Mouse (Mus musculus): ENCODE results near the gene Hyal2. TPM values are rescaled to one million over a fixed set of nuclear protein-coding genes. Genes with fewer than 3 reads are reported as not detected.
A peak's percentile ranks its signal among the peaks of the same experiment; 100 is the strongest.
"Not testable (repeated sequence)": the region's sequence is repeated elsewhere in the genome, so short reads cannot be mapped to it uniquely, and the experiment has no call there.

The Hyal2 gene
- polyA plus RNA-seq, 1 experiment, result 6.8 TPM

DNA sequence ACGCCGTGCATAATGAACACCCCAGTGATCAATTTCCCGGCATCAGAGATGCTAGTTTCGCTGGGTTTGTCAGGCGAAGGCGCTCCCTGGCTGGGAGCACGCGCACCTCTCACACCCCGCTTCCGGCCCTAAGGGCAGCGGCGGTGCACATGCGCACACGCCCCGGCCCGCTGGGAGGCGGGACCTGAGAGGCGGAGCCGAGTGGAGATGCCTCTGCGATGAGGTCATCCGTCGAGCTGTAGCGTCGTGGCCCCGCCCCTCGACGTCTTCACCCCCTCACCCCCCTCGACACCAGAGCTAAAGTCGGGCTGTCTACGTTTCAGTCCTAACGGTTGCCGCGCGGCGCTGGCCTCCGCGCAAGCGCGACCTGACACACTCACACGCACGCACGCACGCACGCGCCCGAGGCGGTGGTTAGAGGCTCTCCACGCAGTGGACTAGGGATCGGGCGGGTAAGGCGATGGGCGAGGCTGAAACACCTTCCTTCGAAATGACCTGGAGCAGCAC lies 13.4 kb upstream of the Hyal2 start:
- WGBS, result under 1% methylated on average over 53 of the region's 53 CpGs
- TF ChIP-seq CTCF (IDR thresholded peaks at IDR 0.05; ENCODE audit: control insufficient read depth, insufficient read depth, low read length), result peak; percentile 7; the same call in 1 of the 2 replicates
- peak; percentile 93 for TF ChIP-seq POLR2A (IDR thresholded peaks at IDR 0.05; ENCODE audit: borderline replicate concordance, control insufficient read depth, low read depth, low read length)
- Histone ChIP-seq H3K4me1 (ENCODE audit: control insufficient read depth, insufficient read depth, low read length) (peaks cover 12% of the 10 kb centered on the region), H3K4me3 (replicated peaks; ENCODE audit: control insufficient read depth, low read depth, low read length) (peak overlapping the region; percentile 94), H3K27ac (ENCODE audit: control insufficient read depth, insufficient read depth, low read depth, low read length, poor library complexity) (peak overlapping the region; percentile 98)

DNA sequence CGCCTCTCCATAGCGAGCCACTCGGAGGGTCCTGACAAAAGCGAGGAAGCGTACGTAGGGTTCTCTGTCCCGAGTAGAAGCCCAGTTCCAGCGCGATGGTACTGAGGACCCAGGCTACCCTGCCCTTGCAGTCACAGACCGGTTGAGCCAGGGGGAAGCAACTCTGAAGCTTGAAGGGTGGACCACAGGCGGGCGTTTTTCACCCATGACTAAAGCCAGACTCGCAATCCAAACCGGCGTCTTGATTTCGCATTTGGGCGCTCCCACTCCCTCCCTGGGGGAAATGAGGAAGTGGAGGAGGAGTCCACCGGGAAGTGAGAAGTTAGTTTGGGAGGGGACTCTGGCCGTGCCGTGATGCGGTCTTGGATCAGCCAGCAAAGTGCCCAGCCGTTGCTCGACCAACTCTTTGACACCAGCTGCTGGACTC lies 12.7 kb upstream of the Hyal2 start:
- peaks cover 12% of the 10 kb centered on the region for H3K4me1 ChIP-seq (ENCODE audit: control insufficient read depth, insufficient read depth, low read length)
- peak overlapping the region; percentile 98 for H3K27ac ChIP-seq (ENCODE audit: control insufficient read depth, insufficient read depth, low read depth, low read length, poor library complexity)
- under 1% methylated on average over 23 of the region's 23 CpGs for WGBS
- TF ChIP-seq CTCF (IDR thresholded peaks at IDR 0.05; ENCODE audit: control insufficient read depth, insufficient read depth, low read length) (no peak), POLR2A (IDR thresholded peaks at IDR 0.05; ENCODE audit: borderline replicate concordance, control insufficient read depth, low read depth, low read length) (0 out of 2 replicates have a peak, but pooled peaks have one; percentile 35)
- H3K4me3 ChIP-seq (replicated peaks; ENCODE audit: control insufficient read depth, low read depth, low read length), result peak overlapping the region; percentile 94

DNA sequence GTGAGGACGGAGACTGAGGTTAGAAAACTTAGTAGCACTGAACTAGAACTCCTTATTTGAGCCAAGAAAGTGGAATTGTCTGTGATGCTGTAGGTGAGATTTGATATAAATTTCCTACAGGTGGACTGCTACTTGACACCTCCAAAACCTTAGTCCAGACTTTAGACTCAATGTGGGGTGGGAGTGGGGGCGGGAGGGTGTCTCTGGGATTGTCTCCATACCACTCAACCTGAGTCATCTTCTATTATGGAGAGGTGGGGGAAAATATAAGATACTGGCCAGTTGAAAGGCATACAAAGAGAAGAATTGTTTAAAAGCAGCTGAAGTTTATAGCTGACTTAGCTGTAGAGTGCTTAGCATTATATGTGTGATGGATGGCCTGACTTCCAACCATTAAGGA lies 12.0 kb upstream of the Hyal2 start:
- Histone ChIP-seq H3K4me1 (ENCODE audit: control insufficient read depth, insufficient read depth, low read length) (peaks cover 11% of the 10 kb centered on the region), H3K4me3 (replicated peaks; ENCODE audit: control insufficient read depth, low read depth, low read length) (peak overlapping the region; percentile 94), H3K27ac (ENCODE audit: control insufficient read depth, insufficient read depth, low read depth, low read length, poor library complexity) (peak overlapping the region; percentile 98; the same call in 1 of the 2 replicates)
- TF ChIP-seq POLR2A (IDR thresholded peaks at IDR 0.05; ENCODE audit: borderline replicate concordance, control insufficient read depth, low read depth, low read length), result no peak
- TF ChIP-seq CTCF (IDR thresholded peaks at IDR 0.05; ENCODE audit: control insufficient read depth, insufficient read depth, low read length), result no peak
- WGBS, result 34% methylated on average over 2 of the region's 2 CpGs

DNA sequence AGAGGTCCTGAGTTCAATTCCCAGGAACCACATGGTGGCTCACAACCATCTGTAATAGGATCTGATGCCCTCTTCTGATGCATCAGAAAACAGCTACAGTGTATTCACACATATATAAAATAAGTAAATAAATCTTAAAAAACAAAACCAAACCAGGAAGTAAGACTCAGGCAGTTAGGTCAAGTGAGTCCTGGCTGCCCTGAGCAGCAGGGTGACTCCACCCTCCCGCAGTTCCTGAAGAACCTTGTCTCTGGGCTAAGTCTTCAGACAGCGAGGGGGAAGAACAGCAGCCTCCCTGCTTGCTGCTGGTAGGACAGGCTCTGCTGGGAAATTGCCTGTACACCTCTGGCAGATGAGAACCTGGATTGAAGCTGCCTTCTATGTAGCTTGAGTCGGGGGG lies 11.4 kb upstream of the Hyal2 start:
- 19% methylated on average over 3 of the region's 3 CpGs for WGBS
- Histone ChIP-seq H3K4me3 (replicated peaks; ENCODE audit: control insufficient read depth, low read depth, low read length) (no peak overlapping the region), H3K4me1 (ENCODE audit: control insufficient read depth, insufficient read depth, low read length) (peaks cover 6% of the 10 kb centered on the region), H3K27ac (ENCODE audit: control insufficient read depth, insufficient read depth, low read depth, low read length, poor library complexity) (peak overlapping the region; percentile 53; the same call in 1 of the 2 replicates)
- TF ChIP-seq CTCF (IDR thresholded peaks at IDR 0.05; ENCODE audit: control insufficient read depth, insufficient read depth, low read length), result no peak
- TF ChIP-seq POLR2A (IDR thresholded peaks at IDR 0.05; ENCODE audit: borderline replicate concordance, control insufficient read depth, low read depth, low read length), result no peak

DNA sequence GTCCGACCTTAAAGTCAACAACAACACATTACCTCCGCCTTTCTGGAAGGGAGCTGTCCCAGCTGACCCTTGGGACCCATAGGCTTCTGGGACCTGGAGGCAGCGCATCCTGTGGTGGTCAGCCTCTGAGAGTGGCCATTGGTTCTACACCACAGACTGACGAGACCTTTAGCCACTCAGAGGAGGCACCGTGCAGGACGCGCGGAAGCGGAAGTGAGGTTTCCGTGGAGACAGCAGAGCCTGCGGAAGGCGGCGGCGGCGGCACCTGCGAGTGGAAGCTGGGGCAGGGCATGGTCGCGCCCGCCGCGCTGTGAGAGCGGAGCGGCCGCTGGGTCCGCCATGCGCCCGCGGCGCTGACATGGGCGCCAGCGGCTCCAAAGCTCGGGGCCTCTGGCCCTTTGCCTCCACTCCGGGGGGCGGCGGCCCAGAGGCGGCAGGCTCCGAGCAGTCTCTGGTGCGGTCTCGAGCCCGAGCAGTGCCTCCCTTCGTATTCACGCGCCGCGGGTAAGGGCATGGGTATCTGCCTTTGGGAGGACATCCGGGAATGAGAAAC lies 4.6 kb upstream of the Hyal2 start, which contains the start of gene Tusc2:
TSS of gene Tusc2 (plus strand) at position 227 of the 553 bp plus-strand sequence.
- TF ChIP-seq CTCF (IDR thresholded peaks at IDR 0.05; ENCODE audit: control insufficient read depth, insufficient read depth, low read length), result no peak
- peak; percentile 74; the same call in 1 of the 2 replicates for TF ChIP-seq POLR2A (IDR thresholded peaks at IDR 0.05; ENCODE audit: borderline replicate concordance, control insufficient read depth, low read depth, low read length)
- WGBS, result under 1% methylated on average over 46 of the region's 46 CpGs
- no peaks in the 10 kb centered on the region; the same call in 1 of the 2 replicates for H3K4me1 ChIP-seq (ENCODE audit: control insufficient read depth, insufficient read depth, low read length)
- H3K27ac ChIP-seq (ENCODE audit: control insufficient read depth, insufficient read depth, low read depth, low read length, poor library complexity), result peak within 1 kb of the TSS; percentile 66
- H3K4me3 ChIP-seq (replicated peaks; ENCODE audit: control insufficient read depth, low read depth, low read length), result peak within 1 kb of the TSS; percentile 50

DNA sequence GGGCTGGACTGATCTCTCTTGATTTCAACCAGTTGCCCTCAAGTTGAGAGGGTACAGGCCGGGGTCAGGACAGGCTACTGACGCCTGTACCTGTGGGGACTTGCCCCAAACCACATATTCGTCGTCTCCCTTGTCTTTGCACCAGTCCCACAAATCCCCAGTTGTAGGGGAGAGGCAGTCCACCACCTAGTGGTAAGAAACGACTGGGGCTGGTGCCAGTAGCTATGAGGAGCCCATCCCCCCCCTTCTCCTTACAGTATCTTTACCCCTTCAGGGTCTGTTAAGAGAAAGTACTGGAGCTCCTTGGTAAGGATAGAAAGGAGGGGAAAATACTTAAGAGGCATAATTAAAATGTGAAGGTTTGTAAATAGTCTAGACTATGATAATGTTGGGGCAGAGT lies 2.2 kb upstream of the Hyal2 start:
- not testable (repeated sequence) for H3K4me3 ChIP-seq (replicated peaks; ENCODE audit: control insufficient read depth, low read depth, low read length); H3K27ac ChIP-seq (ENCODE audit: control insufficient read depth, insufficient read depth, low read depth, low read length, poor library complexity); H3K4me1 ChIP-seq (ENCODE audit: control insufficient read depth, insufficient read depth, low read length)
- WGBS, result 42% methylated on average over 5 of the region's 5 CpGs

DNA sequence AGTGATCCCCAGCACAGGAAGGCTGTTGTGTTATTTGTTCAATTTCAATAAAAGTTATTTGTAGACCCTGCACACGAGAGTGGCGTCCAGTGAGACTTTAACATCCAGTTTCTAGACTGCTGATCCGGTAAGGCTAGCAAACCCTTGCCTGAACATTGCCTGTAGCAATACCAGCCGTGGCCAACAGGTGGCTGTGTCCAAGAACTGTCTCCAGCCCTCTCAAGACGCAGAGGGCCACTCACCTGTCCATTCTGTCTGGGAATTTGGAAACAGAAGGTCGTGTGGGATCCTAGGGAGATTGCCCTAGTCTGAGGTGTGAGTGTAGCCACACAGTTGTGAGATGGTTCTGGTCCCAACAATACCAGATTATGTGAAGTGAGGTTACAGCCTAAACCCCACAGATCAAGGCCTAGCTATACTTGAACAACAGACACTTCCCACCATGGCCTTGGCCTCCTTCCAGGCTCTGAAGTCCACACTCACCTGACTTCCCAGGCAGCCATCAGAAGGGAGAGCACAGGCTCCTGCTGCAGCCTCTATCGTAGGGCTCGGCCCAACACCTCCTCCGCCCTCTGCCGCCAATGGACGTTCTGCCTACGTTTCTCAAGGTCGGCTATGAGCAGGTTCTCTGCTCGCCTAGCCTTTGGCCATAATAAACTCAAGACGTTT lies 1.6 kb upstream of the Hyal2 start:
- TF ChIP-seq POLR2A (IDR thresholded peaks at IDR 0.05; ENCODE audit: borderline replicate concordance, control insufficient read depth, low read depth, low read length) (no peak), CTCF (IDR thresholded peaks at IDR 0.05; ENCODE audit: control insufficient read depth, insufficient read depth, low read length) (peak; percentile 88)
- no peaks in the 10 kb centered on the region; the same call in 1 of the 2 replicates for H3K4me1 ChIP-seq (ENCODE audit: control insufficient read depth, insufficient read depth, low read length)
- no peak overlapping the region for H3K4me3 ChIP-seq (replicated peaks; ENCODE audit: control insufficient read depth, low read depth, low read length)
- H3K27ac ChIP-seq (ENCODE audit: control insufficient read depth, insufficient read depth, low read depth, low read length, poor library complexity), result no peak overlapping the region
- 58% methylated on average over 15 of the region's 15 CpGs for WGBS

DNA sequence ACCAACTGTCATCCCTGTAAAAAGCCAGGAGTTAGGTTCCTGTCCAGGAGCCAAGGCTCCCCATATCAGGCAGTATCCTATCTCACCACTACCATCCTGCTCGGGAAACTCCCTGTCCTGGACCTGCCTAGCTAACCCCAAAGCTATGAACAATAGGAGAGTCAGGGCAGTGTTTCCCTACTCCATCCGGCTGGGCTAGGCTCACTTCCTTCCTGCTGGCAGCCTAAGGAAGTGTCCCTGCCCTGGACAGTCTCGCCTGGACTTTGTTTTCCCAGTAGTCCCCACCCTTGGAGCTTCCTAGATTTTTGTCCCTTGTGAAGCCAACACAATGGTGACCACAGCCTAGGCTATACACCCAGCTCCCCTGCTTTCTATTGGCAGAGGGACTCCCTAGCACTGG lies 890 bp upstream of the Hyal2 start:
- no peak for TF ChIP-seq POLR2A (IDR thresholded peaks at IDR 0.05; ENCODE audit: borderline replicate concordance, control insufficient read depth, low read depth, low read length)
- TF ChIP-seq CTCF (IDR thresholded peaks at IDR 0.05; ENCODE audit: control insufficient read depth, insufficient read depth, low read length), result no peak
- Histone ChIP-seq H3K4me1 (ENCODE audit: control insufficient read depth, insufficient read depth, low read length) (no peaks in the 10 kb centered on the region; the same call in 1 of the 2 replicates), H3K27ac (ENCODE audit: control insufficient read depth, insufficient read depth, low read depth, low read length, poor library complexity) (no peak overlapping the region), H3K4me3 (replicated peaks; ENCODE audit: control insufficient read depth, low read depth, low read length) (no peak overlapping the region)
- 46% methylated on average over 3 of the region's 3 CpGs for WGBS
